Mouse (Mus musculus) cerebellum, adult 2 months (tissue): ENCODE data around the gene Acot9.

Source experiments
- CTCF ChIP-seq: fragments of 200-500 bp; IDR thresholded peaks from 2 replicates; pipeline ENCODE4 v1.5.1; 2011; ENCODE audit warnings: low read depth, mild to moderate bottlenecking, control low read depth, low read length, moderate library complexity, borderline replicate concordance; ENCODE audit not compliant: insufficient read depth
- POLR2A ChIP-seq: fragments of 200-500 bp; IDR thresholded peaks from 2 replicates; pipeline ENCODE4 v1.6.1; 2011; ENCODE audit warnings: low read length, control low read depth, borderline replicate concordance; ENCODE audit not compliant: insufficient read depth

- no peak for TF ChIP-seq CTCF
- no peak for TF ChIP-seq POLR2A
Measured at GRCm38 (mm10) chrX:155262915-155263252, 641 bp downstream of the Acot9 start.
